Comparison of ENCODE assay signal across 15 mouse cellular contexts in genomic region chr9:122144776-122145175, GRCm38 (mm10). TPM values are rescaled to one million over a fixed set of nuclear protein-coding genes. Genes with fewer than 3 reads are reported as not detected.
DNase-seq lines count a peak whose midpoint lies in the region; ATAC-seq and TF ChIP-seq lines count a peak whose summit lies in the region.
"Had no signal": no experiment of that assay in that cellular context is flagged by ENCODE, and none has a peak within 500 bp of the region (broad histone marks: within the 10 kb centered on the region; RNA-seq: fewer than 3 reads in every experiment).

No protein-coding gene starts in this region.

- no peak for TF ChIP-seq EP300 in heart, postnatal 0 days (IDR thresholded peaks at IDR 0.05; ENCODE audit: low read depth)
- TF ChIP-seq EP300 in liver, embryonic 14.5 days (IDR thresholded peaks at IDR 0.05; ENCODE audit: low read depth) = no peak

- TF ChIP-seq CTCF in heart, postnatal 0 days (IDR thresholded peaks at IDR 0.05; ENCODE audit: low read depth) = 0 out of 2 replicates have a peak, but pooled peaks have one; percentile 6
- peak; percentile 50 for TF ChIP-seq CTCF in liver, embryonic 14.5 days (IDR thresholded peaks at IDR 0.05; ENCODE audit: low read depth)

- ATAC-seq in heart, postnatal 0 days (ENCODE audit: insufficient read depth, low read depth) = no peak
- ATAC-seq in liver, embryonic 14.5 days (ENCODE audit: insufficient read depth) = no peak
- no peak for ATAC-seq in liver, embryonic 11.5 days (replicated peaks; ENCODE audit: low FRiP score)
- ATAC-seq: intestine, embryonic 16.5 days had no signal

- H3K4me1 ChIP-seq in heart, postnatal 0 days (ENCODE audit: control insufficient read depth, insufficient read depth) = peaks cover 24% of the 10 kb centered on the region
- peaks cover 5 to 21% of the 10 kb centered on the region in 2 experiments; a peak in 3 of 4 replicates for H3K4me1 ChIP-seq in liver, embryonic 14.5 days (replicated peaks; ENCODE audit: control insufficient read depth in 2 of 2, insufficient read depth in 2 of 2, low read length in 1 of 2)
- H3K4me1 ChIP-seq in liver, embryonic 11.5 days (replicated peaks; ENCODE audit: control insufficient read depth, insufficient read depth, low read length) = peaks cover 9% of the 10 kb centered on the region

- H3K4me2 ChIP-seq in heart, postnatal 0 days (ENCODE audit: low read depth, low read length) = no peak overlapping the region
- H3K4me2 ChIP-seq in liver, embryonic 14.5 days (ENCODE audit: low read depth) = no peak overlapping the region
- no peak overlapping the region for H3K4me2 ChIP-seq in liver, embryonic 11.5 days
- H3K4me2 ChIP-seq: hindbrain, embryonic 13.5 days had no signal

- DNase-seq in heart, postnatal 0 days (ENCODE audit: low spot score) = no peak
- no peak for DNase-seq in heart, adult 9 months (ENCODE audit: low spot score in 2 of 2)
- no peak for DNase-seq in liver, embryonic 14.5 days (ENCODE audit: low read depth in 3 of 3, low spot score in 3 of 3)
- DNase-seq in liver, embryonic 11.5 days (ENCODE audit: low spot score) = no peak
- DNase-seq in ES-CJ7 (ENCODE audit: low read depth, low spot score) (peak; percentile 25), R1 (ENCODE audit: low read depth, low spot score) (peak; percentile 34)
- DNase-seq in cerebellum, postnatal 10 days = no peak
- DNase-seq in kidney, postnatal 14 days = no peak
- DNase-seq: adrenal gland, postnatal 25 days; gastrocnemius, postnatal 14 days; heart, postnatal 14 days; thymus, postnatal 25 days had no signal

- H3K27me3 ChIP-seq in heart, postnatal 0 days (ENCODE audit: control insufficient read depth, insufficient read depth, low read length) = no peaks in the 10 kb centered on the region
- H3K27me3 ChIP-seq in liver, embryonic 14.5 days (ENCODE audit: control insufficient read depth, insufficient read depth, low read length) = no peaks in the 10 kb centered on the region
- no peaks in the 10 kb centered on the region for H3K27me3 ChIP-seq in liver, embryonic 11.5 days (replicated peaks; ENCODE audit: control insufficient read depth, insufficient read depth, low read length)
- H3K27me3 ChIP-seq: hindbrain, embryonic 13.5 days had no signal

- no peaks in the 10 kb centered on the region for H3K9me3 ChIP-seq in heart, postnatal 0 days (replicated peaks; ENCODE audit: control insufficient read depth, low read length)
- H3K9me3 ChIP-seq in liver, embryonic 14.5 days (ENCODE audit: control insufficient read depth, low read length) = no peaks in the 10 kb centered on the region
- peaks cover 3% of the 10 kb centered on the region; the same call in 1 of the 2 replicates for H3K9me3 ChIP-seq in liver, embryonic 11.5 days (ENCODE audit: control insufficient read depth, low read length)
- H3K9me3 ChIP-seq: heart, embryonic 10.5 days; hindbrain, embryonic 13.5 days had no signal

- no peak overlapping the region for H3K27ac ChIP-seq in heart, postnatal 0 days (ENCODE audit: low read depth)
- H3K27ac ChIP-seq in liver, embryonic 14.5 days = no peak overlapping the region
- no peak overlapping the region for H3K27ac ChIP-seq in liver, embryonic 11.5 days (ENCODE audit: low read depth, low read length)
- H3K27ac ChIP-seq: heart, embryonic 10.5 days; hindbrain, embryonic 13.5 days had no signal

- 95% methylated on average over 3 of the region's 3 CpGs for WGBS in heart, postnatal 0 days
- WGBS in liver, embryonic 14.5 days (ENCODE audit: insufficient replicate concordance) = 75% methylated on average over 3 of the region's 3 CpGs
- 92% methylated on average over 3 of the region's 3 CpGs for WGBS in liver, embryonic 11.5 days

- no peak overlapping the region for H3K9ac ChIP-seq in heart, postnatal 0 days (replicated peaks; ENCODE audit: low read depth, low read length)
- H3K9ac ChIP-seq in liver, embryonic 14.5 days (replicated peaks) = no peak overlapping the region
- H3K9ac ChIP-seq in liver, embryonic 11.5 days (ENCODE audit: low read depth, low read length) = no peak overlapping the region
- H3K9ac ChIP-seq: hindbrain, embryonic 13.5 days had no signal

- no peak overlapping the region for H3K4me3 ChIP-seq in heart, postnatal 0 days (ENCODE audit: low read depth, low read length)
- no peak overlapping the region for H3K4me3 ChIP-seq in liver, embryonic 14.5 days (ENCODE audit: insufficient read depth in 1 of 2, low read depth in 2 of 2, low read length in 2 of 2)
- H3K4me3 ChIP-seq in liver, embryonic 11.5 days (ENCODE audit: low read depth, low read length) = no peak overlapping the region
- H3K4me3 ChIP-seq: heart, embryonic 10.5 days; hindbrain, embryonic 13.5 days had no signal

- H3K36me3 ChIP-seq in heart, postnatal 0 days (replicated peaks; ENCODE audit: control insufficient read depth, insufficient read depth, low read length) = peaks cover 30% of the 10 kb centered on the region
- H3K36me3 ChIP-seq in liver, embryonic 14.5 days (replicated peaks; ENCODE audit: control insufficient read depth, insufficient read depth, low read depth) = peaks cover 5% of the 10 kb centered on the region
- H3K36me3 ChIP-seq in liver, embryonic 11.5 days (ENCODE audit: control insufficient read depth, insufficient read depth, low read length) = peaks cover 10% of the 10 kb centered on the region

RNA-seq across cellular contexts. Expression of gene Snrk, which starts 27.7 kb away (rescaled TPM):
- 60.4 and 61.7 TPM in 2 replicates for total RNA-seq in heart, postnatal 0 days (2014; rRNA removed; ENCODE audit: low replicate concordance)
- polyA plus RNA-seq in heart, postnatal 0 days (2015; fragmentation: Nextera tagmentation; extraction: Ambion mirVana) = 39.5 and 40.3 TPM in 2 replicates
- 9.9 and 12.9 TPM in 2 replicates for polyA plus RNA-seq in liver, embryonic 14.5 days (2012; rRNA removed)
- polyA plus RNA-seq in liver, embryonic 14.5 days (2014; fragmentation: Nextera tagmentation; extraction: Ambion mirVana) = 10.4 and 12.3 TPM in 2 replicates
- 27.0 and 34.1 TPM in 2 replicates for polyA plus RNA-seq in liver, embryonic 11.5 days (2014; fragmentation: Nextera tagmentation; extraction: Ambion mirVana)

Comparison
In these comparisons a context has a peak if more than half of its experiments do, and no peak if none do; other contexts are left out.
1. DNase-seq: peak in ES-CJ7 (single experiment) and R1 (single experiment); none in heart, postnatal 0 days (single experiment), heart, adult 9 months (0 of 2), liver, embryonic 14.5 days (0 of 3), liver, embryonic 11.5 days (single experiment), cerebellum, postnatal 10 days (0 of 2) and kidney, postnatal 14 days (single experiment).